Mouse (Mus musculus) urinary bladder, postnatal 25 days (tissue): ENCODE measurements around the gene Ncaph.
"Not testable (repeated sequence)": the region's sequence is repeated elsewhere in the genome, so short reads cannot be mapped to it uniquely, and the experiment has no call there.

Source experiments
- DNase-seq: peaks from one replicate; pipeline ENCODE4 v3.0.0; 2022; ENCODE audit warnings: low spot score

Gene Ncaph

GRCm38 (mm10) chr2:127133621-127134461, at the start of gene Ncaph:
TSS of gene Ncaph (minus strand) at chr2:127133954.
- peak; percentile 97 for DNase-seq

GRCm38 (mm10) chr2:127182598-127183381, 49.0 kb upstream of the Ncaph start:
- DNase-seq = peak; percentile 55

- not testable (repeated sequence) for DNase-seq
Measured at GRCm38 (mm10) chr2:127166261-127166660, 32.5 kb upstream of the Ncaph start.

GRCm38 (mm10) chr2:127165675-127166074, 31.9 kb upstream of the Ncaph start:
- DNase-seq = no peak

GRCm38 (mm10) chr2:127145699-127146098, 11.9 kb upstream of the Ncaph start:
- no peak for DNase-seq

GRCm38 (mm10) chr2:127143158-127144063, 9.7 kb upstream of the Ncaph start, which contains the start of gene Itpripl1:
TSS of gene Itpripl1 (minus strand) at chr2:127143442.
- peak; percentile 81 for DNase-seq

GRCm38 (mm10) chr2:127142577-127143157, 8.9 kb upstream of the Ncaph start:
- DNase-seq = no peak

- no peak for DNase-seq
Measured at GRCm38 (mm10) chr2:127142031-127142430, 8.3 kb upstream of the Ncaph start.

GRCm38 (mm10) chr2:127140011-127140410, 6.3 kb upstream of the Ncaph start:
- no peak for DNase-seq

GRCm38 (mm10) chr2:127139605-127140004, 5.9 kb upstream of the Ncaph start:
- DNase-seq = no peak

- DNase-seq = no peak
Measured at GRCm38 (mm10) chr2:127139094-127139493, 5.3 kb upstream of the Ncaph start.

GRCm38 (mm10) chr2:127138449-127138848, 4.7 kb upstream of the Ncaph start:
- DNase-seq = no peak

GRCm38 (mm10) chr2:127137838-127138420, 4.2 kb upstream of the Ncaph start:
- DNase-seq = no peak

- DNase-seq = peak; percentile 70
Measured at GRCm38 (mm10) chr2:127136979-127137378, 3.2 kb upstream of the Ncaph start.

- DNase-seq = not testable (repeated sequence)
Measured at GRCm38 (mm10) chr2:127135255-127135654, 1.5 kb upstream of the Ncaph start.

- DNase-seq = no peak
Measured at GRCm38 (mm10) chr2:127131353-127131752, 2.4 kb downstream of the Ncaph start.

GRCm38 (mm10) chr2:127128926-127129325, 4.8 kb downstream of the Ncaph start:
- DNase-seq = no peak

- no peak for DNase-seq
Measured at GRCm38 (mm10) chr2:127121591-127122235, 12.0 kb downstream of the Ncaph start.

- DNase-seq = no peak
Measured at GRCm38 (mm10) chr2:127108986-127109385, 24.8 kb downstream of the Ncaph start.

GRCm38 (mm10) chr2:127092000-127092399, 41.8 kb downstream of the Ncaph start:
- DNase-seq = no peak

- not testable (repeated sequence) for DNase-seq
Measured at GRCm38 (mm10) chr2:127090151-127090550, 43.6 kb downstream of the Ncaph start.
